Mouse (Mus musculus) retina, embryonic 14.5 days (tissue): ENCODE measurements around the gene Mrgpra6.

Experiments used
- DNase-seq: peaks from one replicate; pipeline ENCODE4 v3.0.0-alpha.2; 2015; ENCODE audit warnings: low spot score

Gene Mrgpra6

DNA sequence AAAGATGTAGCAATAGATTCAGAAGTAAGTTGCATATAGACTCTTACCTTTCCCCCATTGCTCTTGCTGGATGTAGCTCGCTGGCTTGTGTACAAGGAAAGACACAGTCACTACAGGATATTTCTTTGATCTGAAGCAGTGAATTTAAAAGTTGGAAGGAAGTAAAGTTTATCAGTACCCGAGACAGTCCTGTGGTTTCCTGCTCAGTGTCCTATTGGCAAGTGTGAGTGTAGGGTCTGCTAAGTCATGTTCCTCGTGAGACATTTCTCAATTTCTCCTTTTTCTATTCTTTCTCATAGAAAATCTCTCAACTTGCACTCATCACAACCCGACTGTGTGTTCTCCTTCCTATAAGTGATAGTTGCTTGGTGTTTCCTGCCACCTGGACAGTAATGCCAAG, at the start of gene Mrgpra6:
TSS of gene Mrgpra6 (minus strand) at position 91 of the 400 bp plus-strand sequence.
- no peak for DNase-seq

DNA sequence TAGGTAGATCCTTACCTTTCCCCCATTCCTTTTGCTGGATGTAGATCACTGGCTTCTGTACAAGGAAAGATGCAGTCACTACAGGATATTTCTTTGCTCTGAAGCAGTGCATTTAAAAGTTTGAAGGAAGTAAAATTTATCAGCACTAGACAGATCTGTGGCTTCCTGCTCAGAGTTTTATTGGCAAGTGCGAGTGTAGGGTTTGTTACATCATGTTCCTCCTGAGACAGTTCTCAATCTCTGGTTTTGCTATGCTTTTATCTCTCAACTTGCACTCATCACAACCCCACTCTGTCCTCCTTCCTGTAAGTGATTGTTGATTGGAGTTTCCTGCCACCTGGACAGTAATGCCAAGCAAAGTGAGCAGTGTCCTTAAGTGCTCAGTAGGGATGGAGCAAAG, 48.0 kb upstream of the Mrgpra6 start, which contains the start of gene Mrgpra9:
TSS of gene Mrgpra9 (minus strand) at position 79 of the 400 bp plus-strand sequence.
- DNase-seq = no peak

DNA sequence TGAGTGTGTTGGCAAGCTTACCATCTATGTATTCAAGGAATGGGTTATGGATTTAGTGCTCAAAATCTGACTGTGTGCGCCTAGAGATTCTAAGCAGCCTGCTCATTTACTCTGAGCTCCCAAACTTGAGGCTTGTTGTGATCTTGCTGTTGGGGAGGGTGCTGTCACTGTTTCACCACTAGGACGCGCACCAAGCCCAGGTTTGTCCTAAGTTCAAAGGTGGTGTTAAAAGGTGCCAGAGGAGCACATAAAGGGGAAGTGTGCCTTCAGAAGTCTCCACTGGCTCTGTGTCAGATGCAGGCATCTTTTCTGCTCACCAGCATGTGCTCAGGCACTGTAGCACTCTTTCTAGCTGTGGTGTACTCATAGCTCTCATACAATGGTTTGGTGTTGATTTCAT, 39.9 kb upstream of the Mrgpra6 start:
- DNase-seq = no peak

DNA sequence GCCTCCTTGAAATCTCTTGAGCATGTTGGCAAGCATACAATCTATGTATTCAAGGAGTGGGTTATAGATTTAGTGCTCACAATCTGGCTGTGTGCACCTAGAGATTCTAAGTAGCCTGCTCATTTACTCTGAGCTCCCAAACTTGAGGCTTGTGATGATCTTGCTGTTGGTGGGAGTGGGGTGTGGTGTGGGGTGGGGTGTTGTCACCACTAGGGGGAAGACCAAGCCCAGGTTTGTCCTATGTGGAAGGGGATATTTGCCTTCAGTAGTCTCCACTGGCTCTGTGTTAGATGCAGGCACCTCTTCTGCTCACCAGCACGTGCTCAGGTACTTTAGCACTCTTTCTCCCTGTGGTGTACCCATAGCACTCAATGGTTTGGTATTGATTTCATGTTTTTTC, 9.4 kb downstream of the Mrgpra6 start:
- DNase-seq = no peak

DNA sequence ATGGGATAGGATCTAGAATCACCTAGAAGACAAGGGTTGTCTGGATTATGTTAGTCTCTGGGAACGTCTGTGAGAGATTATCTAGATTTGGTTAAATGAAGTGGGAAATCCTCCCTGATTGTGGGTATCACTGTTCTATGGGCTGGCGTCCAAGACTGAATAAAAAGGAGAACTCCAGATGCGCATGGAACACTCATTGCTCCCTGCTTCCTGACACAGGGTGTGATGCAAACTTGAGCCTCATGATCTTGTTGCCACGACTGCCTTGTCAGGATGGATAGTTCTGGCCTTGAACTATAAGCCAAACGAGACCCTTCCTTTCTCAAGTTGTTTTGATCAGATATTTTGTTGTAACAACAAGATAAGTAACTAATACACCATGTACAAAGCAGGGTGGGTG, 33.9 kb downstream of the Mrgpra6 start:
- no peak for DNase-seq

DNA sequence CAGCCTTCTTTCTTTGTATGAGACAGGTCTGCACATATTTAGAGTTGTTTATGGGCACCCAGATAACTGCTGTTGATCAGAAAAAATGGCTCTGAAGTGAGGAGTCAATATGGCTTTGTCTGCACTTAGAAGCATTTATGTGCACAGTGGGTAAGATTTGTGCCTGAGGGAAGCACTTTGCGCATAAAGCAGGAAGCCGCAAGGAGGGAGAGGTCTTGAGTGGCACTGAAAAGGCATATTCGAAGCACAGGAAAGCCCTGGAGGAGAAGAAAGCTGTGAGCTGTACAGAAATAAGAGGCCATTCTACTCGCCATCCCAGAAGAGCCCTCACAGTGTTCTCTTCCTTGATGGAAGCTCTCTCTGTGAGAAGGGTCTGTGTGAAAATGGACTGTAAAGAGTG, 39.7 kb downstream of the Mrgpra6 start:
- DNase-seq = no peak

DNA sequence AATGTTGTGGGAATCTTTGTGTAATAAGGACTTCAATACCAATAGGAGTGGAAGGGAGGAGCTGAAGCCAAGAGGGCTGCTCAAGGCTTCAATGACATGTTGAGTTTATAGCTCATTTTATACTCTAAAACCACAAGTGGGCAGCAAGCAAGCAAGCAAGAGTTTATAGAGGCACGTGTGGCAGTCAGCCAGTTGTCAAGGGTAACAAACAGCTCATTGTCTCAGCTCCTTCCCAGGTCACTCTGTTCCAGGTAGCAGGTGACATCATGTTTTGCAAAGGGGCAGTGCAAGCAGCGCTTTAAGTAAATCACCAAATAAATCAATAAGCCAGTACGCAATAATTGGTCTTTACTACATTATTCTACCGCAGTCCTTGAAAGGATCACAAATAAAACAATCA, 41.5 kb downstream of the Mrgpra6 start:
- DNase-seq = no peak

DNA sequence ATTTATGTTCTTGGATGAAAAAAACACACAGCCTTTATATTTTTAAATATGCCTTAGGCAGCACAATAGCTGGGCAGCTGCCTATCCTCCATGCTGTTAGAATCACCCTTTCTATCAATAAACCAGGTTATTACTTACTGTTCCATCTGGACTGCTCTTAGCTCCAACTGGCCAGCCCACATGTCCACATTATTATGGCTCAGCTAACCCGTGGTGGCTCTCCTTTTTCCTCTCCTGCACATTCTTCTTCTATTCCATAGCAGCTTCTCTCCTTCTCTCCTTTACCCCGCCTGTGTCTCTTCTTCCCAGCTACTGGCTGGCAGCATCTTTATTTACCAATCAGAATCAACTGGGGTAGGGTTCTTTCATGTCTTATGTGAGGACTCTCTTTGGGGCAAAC, 46.3 kb downstream of the Mrgpra6 start:
- DNase-seq = no peak

DNA sequence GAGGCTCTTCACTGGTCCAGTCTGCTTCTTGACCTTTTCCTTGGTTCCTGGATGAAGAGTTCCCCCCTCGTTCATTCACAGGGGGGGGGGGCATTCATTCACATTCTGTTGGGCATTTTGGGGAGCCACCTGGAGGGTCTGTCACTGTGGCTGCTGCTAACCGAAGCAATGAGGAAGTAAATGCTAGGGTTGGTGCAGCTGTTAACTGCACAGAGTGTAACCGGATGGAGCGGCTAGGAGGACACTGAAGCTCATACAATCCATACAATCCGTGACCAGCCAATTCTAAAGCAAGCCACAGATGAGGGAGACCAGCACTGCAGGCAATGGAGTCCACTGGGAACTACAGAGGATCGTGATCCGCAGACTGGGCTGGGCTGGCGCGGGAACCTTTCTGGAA, 47.0 kb downstream of the Mrgpra6 start:
- DNase-seq = no peak

DNA sequence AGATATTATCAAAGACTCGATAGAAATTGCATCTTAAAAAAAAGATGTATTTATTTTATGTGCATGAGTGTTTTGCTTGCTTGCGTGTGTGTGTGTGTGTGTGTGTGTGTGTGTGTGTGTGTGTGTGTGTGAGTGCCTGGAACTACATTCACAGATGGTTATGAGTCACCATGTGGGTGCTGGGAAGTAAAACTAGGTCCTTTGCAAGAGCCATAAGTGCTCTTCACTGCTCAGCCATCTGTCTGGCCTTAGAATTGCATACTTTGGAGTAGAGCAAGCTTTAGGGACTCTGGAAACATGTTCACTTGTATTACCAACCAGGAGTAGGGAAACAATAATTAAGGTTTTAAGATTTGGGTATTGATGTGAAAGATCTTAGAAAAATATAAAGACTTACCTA, 48.9 kb downstream of the Mrgpra6 start:
- no peak for DNase-seq

DNA sequence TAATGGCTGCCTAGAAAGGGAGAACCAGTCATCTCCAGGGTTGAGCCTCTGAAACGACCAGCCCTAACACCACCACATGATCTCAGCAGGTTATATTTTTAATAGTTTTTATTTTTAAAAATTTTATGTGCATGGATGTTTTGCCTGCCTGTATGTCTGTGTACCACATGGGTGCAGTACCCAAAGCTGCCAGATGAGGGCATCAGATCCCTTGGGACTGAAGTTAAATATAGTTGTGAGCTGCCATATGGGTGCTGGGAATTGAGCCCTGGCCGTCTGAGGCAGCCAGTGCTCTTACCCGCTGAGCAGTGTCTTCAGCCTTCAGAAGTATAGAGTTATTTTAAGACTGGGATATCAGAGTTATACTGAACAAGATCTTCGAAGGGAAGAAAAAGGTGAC, 49.3 kb downstream of the Mrgpra6 start:
- peak; percentile 6 for DNase-seq

DNA sequence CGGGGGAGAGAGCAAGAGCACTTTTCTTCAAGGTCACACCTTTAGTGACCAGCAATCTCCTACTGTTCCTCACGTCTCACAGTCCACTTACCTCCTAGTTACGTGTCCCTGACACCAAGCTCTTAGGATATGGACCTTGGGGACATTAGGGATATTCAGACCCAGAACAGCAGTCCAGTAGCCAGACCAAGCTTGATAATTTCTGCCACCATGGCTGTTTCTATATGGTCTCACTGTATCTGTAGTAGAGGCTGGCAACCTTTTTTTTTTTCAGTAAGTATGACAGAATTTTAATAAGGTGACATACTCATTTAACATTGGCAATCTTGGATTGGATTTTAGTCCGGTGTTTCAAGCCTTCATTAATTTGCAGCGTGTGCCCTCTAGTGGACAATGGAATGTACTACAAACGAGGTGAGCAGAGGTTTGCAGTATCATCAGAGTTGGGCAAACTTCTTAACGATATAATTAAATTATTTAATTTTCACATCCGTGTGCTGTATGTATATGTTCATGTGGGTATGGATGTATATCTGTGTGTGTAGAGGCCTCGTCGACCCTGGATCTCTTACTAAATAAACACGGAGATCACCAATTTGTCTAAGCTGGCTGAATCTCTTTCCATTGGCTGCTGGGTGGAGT, 54.2 kb downstream of the Mrgpra6 start:
- DNase-seq = peak; percentile 82

DNA sequence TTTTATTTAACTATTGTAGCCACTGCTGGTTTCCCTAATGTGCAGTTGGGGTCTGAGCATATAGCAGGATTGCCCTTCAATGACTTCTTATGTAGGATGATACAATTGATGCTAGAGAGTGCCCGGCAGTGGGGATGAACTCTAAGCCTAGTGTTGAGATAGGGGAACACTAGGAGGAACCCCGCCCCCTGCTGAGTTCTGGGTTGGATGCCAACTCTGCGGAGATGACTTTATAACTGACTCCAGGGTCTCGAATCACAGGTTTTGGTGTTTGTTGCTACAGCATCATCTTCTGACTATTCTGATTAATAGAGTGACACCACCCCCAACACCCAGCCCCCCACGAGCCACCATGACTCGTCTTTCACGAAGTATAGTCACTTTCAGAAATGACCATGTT, 56.4 kb downstream of the Mrgpra6 start:
- no peak for DNase-seq

DNA sequence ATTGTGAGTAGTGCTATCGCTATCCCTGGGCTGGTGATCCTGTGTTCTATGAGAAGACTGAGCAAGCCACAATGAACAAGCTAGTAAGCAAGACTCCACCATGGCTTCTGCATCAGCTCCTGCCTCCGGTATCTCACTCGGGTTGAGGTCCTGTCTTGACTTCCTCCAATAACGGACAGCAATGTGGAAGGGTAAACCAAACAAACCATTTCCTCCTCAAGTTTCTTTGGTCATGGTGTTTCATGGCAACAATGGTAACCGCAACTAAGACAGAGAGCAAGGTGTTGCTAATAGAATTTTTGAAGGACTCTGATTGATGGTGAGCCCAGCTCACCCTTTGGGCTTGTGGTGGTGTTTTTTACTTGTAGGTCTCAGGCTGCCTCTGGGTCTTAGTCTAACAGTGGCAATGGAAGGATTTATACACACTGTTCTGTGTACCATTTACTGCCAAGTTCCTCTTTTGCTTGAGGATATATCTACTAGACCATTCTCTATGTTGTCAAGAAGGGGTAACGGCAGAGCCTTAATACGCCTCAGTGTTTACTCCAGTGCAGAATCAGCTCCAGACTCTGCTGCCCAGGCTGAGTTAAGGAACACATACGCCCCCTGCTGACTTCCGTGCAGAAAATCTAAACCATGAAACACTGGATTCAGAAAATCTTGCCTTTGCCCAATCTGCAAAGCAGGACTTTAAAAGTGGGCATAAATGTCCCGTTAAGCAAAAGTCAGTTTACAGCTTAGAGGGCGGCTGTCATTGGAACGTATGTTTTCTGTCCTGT, 58.5 kb downstream of the Mrgpra6 start:
- DNase-seq = peak; percentile 51

DNA sequence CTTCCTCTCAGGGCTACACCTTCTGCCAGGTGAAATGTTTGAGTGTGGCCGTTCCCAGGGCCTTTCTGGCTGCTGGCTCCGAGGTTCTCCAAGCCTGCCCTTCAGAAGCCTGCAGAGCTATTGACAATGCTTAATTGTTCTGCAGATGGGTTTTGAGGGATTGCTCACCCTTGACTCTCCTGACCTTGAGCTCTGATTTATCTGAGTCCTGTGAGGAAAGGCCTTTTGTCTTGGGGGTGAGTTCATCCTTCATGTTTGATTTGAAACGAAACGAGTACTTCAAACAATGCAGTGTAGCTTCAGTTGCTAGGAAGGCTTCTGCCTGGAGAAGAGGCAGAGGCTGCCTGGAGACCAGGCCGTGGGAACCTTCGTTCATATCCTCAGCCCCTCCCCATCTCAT, 60.4 kb downstream of the Mrgpra6 start:
- DNase-seq = no peak

DNA sequence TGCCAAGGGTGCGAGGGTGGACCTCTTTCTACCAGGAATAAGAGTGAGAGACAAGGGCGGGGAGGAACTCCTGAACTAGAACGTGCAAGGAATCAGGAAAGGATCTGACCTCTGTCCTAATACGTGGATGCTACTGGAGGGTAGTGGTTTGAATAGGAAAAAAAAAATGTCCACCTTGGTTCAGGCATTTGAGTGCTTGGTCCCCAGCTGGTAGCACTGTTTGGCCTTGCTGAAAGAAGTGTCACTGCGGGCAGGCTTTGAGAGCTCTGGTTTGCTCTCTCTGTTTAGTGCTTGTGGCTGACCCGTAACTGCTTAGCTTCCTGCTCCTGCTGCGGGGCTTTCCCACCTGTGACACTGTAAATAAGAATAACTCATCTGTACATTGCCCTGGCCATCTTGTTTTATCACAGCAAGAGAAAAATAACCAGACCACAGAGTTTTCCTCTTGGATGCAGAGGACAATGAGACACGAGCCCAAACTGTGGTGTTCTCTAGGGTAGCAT, 64.8 kb downstream of the Mrgpra6 start:
- no peak for DNase-seq
